In the genomic region with DNA sequence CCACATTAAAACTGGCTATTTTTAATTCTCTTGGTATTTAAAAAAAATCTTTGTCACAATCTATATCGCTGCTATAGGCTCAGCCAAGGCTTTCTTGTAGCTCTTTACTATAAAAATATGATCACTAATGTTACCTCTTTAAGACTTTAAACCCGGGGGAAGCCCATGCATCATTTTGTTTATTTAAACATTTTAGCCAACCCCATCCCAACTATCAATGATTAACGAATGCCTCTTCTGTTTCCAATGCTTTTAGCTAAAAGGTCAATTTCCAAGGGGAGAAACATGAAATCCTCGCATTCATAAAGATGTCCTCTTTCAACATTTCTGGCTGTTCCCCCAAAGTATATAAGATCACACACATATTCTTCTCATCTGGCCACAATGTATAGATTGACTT, we compare ENCODE assay signal across 23 mouse cellular contexts.
"Had no signal": no experiment of that assay in that cellular context is flagged by ENCODE, and none has a peak within 500 bp of the region (broad histone marks: within the 10 kb centered on the region; RNA-seq: fewer than 3 reads in every experiment).

No protein-coding gene starts in this region.

- H3K4me3 ChIP-seq: heart, adult 2 months; heart, embryonic 13.5 days; heart, embryonic 15.5 days; hindbrain, embryonic 13.5 days; hindbrain, embryonic 15.5 days; layer of hippocampus, adult 2 months; left cerebral cortex, adult 2 months; limb, embryonic 10.5 days; limb, embryonic 12.5 days; liver, embryonic 13.5 days had no signal

- H3K9me3 ChIP-seq: heart, embryonic 13.5 days; heart, embryonic 15.5 days; hindbrain, embryonic 13.5 days; hindbrain, embryonic 15.5 days; limb, embryonic 10.5 days; limb, embryonic 12.5 days; liver, embryonic 13.5 days had no signal

- H3K27me3 ChIP-seq: heart, embryonic 13.5 days; heart, embryonic 15.5 days; hindbrain, embryonic 15.5 days; limb, embryonic 12.5 days; liver, embryonic 13.5 days had no signal

- DNase-seq: forebrain, postnatal 0 days; gastrocnemius, postnatal 14 days; gastrocnemius, postnatal 36 days; heart, adult 11 months; heart, adult 2 months; heart, postnatal 14 days; heart, postnatal 36 days; kidney, adult 18-20 months; kidney, postnatal 10 days; kidney, postnatal 25 days; kidney, postnatal 4 days; liver, embryonic 13.5 days had no signal

- H3K9ac ChIP-seq: forebrain, postnatal 0 days; heart, embryonic 13.5 days; heart, embryonic 15.5 days; hindbrain, embryonic 13.5 days; hindbrain, embryonic 15.5 days; limb, embryonic 12.5 days; liver, embryonic 13.5 days had no signal

- H3K4me1 ChIP-seq: heart, embryonic 15.5 days; liver, embryonic 13.5 days had no signal

- H3K27ac ChIP-seq: heart, adult 2 months; heart, embryonic 13.5 days; heart, embryonic 15.5 days; hindbrain, embryonic 13.5 days; hindbrain, embryonic 15.5 days; hindbrain, postnatal 0 days; layer of hippocampus, adult 2 months; left cerebral cortex, adult 2 months; limb, embryonic 10.5 days; limb, embryonic 12.5 days had no signal

- ATAC-seq: forebrain, postnatal 0 days; hindbrain, postnatal 0 days; intestine, postnatal 0 days had no signal

- H3K4me2 ChIP-seq: heart, embryonic 11.5 days; heart, embryonic 13.5 days; heart, embryonic 15.5 days; hindbrain, embryonic 13.5 days; hindbrain, embryonic 15.5 days; liver, embryonic 13.5 days had no signal

- H3K36me3 ChIP-seq: heart, embryonic 13.5 days; heart, embryonic 15.5 days; hindbrain, embryonic 13.5 days; hindbrain, embryonic 15.5 days; limb, embryonic 10.5 days; limb, embryonic 12.5 days; liver, embryonic 13.5 days had no signal
